Mouse (Mus musculus) liver, adult 2 months (tissue): ENCODE results near the gene Carmil2.

Experiments used
- CTCF ChIP-seq: fragments of 200-500 bp; IDR thresholded peaks from 2 replicates; pipeline ENCODE4 v1.5.1; 2011; ENCODE audit warnings: low read depth, low read length, control low read depth
- POLR2A ChIP-seq: fragments of 200-500 bp; IDR thresholded peaks from 2 replicates; pipeline ENCODE4 v1.6.1; 2011; ENCODE audit warnings: low read length, control low read depth; ENCODE audit not compliant: insufficient read depth; ENCODE audit errors: extremely low read depth

DNA sequence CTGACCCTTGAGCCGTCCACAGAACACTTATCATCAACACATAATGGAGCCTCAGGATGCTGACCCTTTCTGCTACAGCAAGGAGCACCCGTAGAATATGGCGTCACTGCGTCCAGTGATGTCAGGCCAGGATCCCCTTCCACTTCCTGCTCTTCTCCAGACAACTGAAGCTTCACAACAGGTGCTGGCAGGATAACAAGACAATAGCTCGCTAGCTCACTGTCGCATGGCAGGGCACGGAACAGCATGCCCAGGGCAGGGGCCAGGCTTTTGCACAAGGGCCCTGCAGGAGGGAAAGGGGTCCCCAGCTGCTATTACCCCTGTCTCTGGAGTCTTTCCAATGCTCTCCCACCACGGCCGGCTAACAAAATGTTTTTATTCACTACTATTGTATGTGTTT is 36.8 kb downstream of the Carmil2 start:
- TF ChIP-seq CTCF (no peak), POLR2A (no peak)
